In the genomic region with DNA sequence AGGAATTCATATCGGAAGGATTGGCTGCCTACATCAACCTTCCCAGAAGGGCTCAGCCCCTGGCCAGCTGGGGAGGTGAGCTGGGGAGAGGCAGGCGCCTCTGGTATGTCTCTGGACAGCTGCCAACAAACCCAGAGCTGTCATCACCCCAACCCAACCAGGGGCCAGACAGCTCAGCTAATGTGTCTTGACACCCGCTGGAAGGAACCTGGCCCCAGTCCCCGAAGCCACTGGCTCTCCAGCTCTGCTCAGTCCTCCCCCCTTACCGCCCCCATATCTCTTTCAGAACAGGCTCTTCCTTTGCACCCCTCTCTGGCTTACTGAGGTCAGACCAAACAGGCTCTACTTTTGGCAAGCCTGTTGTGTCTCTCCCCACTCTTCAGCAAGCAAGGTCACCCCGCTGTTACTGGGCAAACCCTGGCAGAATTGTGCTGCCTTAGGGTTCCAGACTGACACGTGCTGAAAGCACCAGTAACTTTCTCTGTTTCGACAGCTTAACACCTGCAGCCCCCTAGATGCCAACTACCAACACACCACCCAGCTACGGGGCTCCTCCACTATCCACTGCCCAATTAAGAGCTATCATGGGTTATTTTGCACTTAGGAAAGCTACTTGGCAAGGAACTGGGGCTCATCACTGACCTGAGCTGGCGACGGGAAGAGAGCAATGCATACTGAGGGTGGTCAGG, we compare ENCODE assay signal across 9 mouse cellular contexts. TPM values are rescaled to one million over a fixed set of nuclear protein-coding genes. Genes with fewer than 3 reads are reported as not detected.
DNase-seq lines count a peak whose midpoint lies in the region; ATAC-seq lines count a peak whose summit lies in the region.
"Had no signal": no experiment of that assay in that cellular context is flagged by ENCODE, and none has a peak within 500 bp of the region (broad histone marks: within the 10 kb centered on the region; RNA-seq: fewer than 3 reads in every experiment).

No protein-coding gene starts in this region.

- peak; percentile 85 for DNase-seq in lung, postnatal 10 days
- DNase-seq in left cerebral cortex, adult 8-10 months (ENCODE audit: low spot score in 2 of 2) = no peak
- no peak for DNase-seq in right cerebral cortex, adult 2 months (ENCODE audit: low spot score in 2 of 2)

- no peaks in the 10 kb centered on the region for H3K36me3 ChIP-seq in megakaryocyte, embryonic 14.5 days (replicated peaks; ENCODE audit: low read length)
- no peaks in the 10 kb centered on the region for H3K36me3 ChIP-seq in embryonic facial prominence, embryonic 15.5 days
- no peaks in the 10 kb centered on the region for H3K36me3 ChIP-seq in heart, embryonic 14.5 days (ENCODE audit: control insufficient read depth, insufficient read depth, low read length)
- H3K36me3 ChIP-seq: midbrain, embryonic 12.5 days had no signal

- H3K27me3 ChIP-seq in megakaryocyte, embryonic 14.5 days (replicated peaks) = peaks cover 29% of the 10 kb centered on the region
- H3K27me3 ChIP-seq in embryonic facial prominence, embryonic 15.5 days = no peaks in the 10 kb centered on the region
- no peaks in the 10 kb centered on the region for H3K27me3 ChIP-seq in heart, embryonic 14.5 days (ENCODE audit: control insufficient read depth, insufficient read depth, low read length)

- H3K4me1 ChIP-seq in megakaryocyte, embryonic 14.5 days = peaks cover 52% of the 10 kb centered on the region
- H3K4me1 ChIP-seq in embryonic facial prominence, embryonic 15.5 days = peaks cover 21% of the 10 kb centered on the region
- peaks cover 17 to 22% of the 10 kb centered on the region in 2 experiments for H3K4me1 ChIP-seq in heart, embryonic 14.5 days (ENCODE audit: control insufficient read depth in 2 of 2, insufficient read depth in 2 of 2, low read length in 2 of 2)

- H3K9me3 ChIP-seq in megakaryocyte, embryonic 14.5 days = peaks cover 13% of the 10 kb centered on the region
- H3K9me3 ChIP-seq in embryonic facial prominence, embryonic 15.5 days (replicated peaks) = no peaks in the 10 kb centered on the region
- H3K9me3 ChIP-seq in heart, embryonic 14.5 days (ENCODE audit: control insufficient read depth, low read length) = no peaks in the 10 kb centered on the region
- H3K9me3 ChIP-seq: midbrain, embryonic 12.5 days had no signal

- 45% methylated on average over 11 of the region's 11 CpGs for WGBS in embryonic facial prominence, embryonic 15.5 days
- WGBS in heart, embryonic 14.5 days = 12% methylated on average over 11 of the region's 11 CpGs

- no peak overlapping the region for H3K4me2 ChIP-seq in embryonic facial prominence, embryonic 15.5 days (replicated peaks)
- H3K4me2 ChIP-seq in heart, embryonic 14.5 days (ENCODE audit: low read length) = no peak overlapping the region
- H3K4me2 ChIP-seq: midbrain, embryonic 12.5 days had no signal

- no peak overlapping the region for H3K27ac ChIP-seq in embryonic facial prominence, embryonic 15.5 days (replicated peaks)
- peak overlapping the region; percentile 90 to 96 for H3K27ac ChIP-seq in heart, embryonic 14.5 days (replicated peaks in 1 of 2; ENCODE audit: control insufficient read depth in 1 of 2, insufficient read depth in 1 of 2, low read depth in 2 of 2, low read length in 2 of 2)
- H3K27ac ChIP-seq: midbrain, embryonic 12.5 days had no signal

- H3K4me3 ChIP-seq in megakaryocyte, embryonic 14.5 days (replicated peaks) = peak overlapping the region; percentile 73
- no peak overlapping the region for H3K4me3 ChIP-seq in embryonic facial prominence, embryonic 15.5 days (replicated peaks)
- no peak overlapping the region for H3K4me3 ChIP-seq in heart, embryonic 14.5 days (ENCODE audit: control insufficient read depth in 1 of 2, insufficient read depth in 1 of 2, low read depth in 1 of 2, low read length in 2 of 2)
- H3K4me3 ChIP-seq: midbrain, embryonic 12.5 days had no signal

- ATAC-seq in megakaryocyte, adult 5-6 weeks (ENCODE audit: poor library complexity, severe bottlenecking) = no peak
- ATAC-seq in embryonic facial prominence, embryonic 15.5 days (ENCODE audit: insufficient number of reproducible peaks, low FRiP score, low TSS enrichment, low read depth) = peak; percentile 76
- ATAC-seq in heart, embryonic 14.5 days (ENCODE audit: insufficient number of reproducible peaks, insufficient read depth, low FRiP score, low read depth) = peak; percentile 97
- ATAC-seq in erythroblast, adult 5-6 weeks (replicated peaks; ENCODE audit: low FRiP score, poor library complexity, severe bottlenecking) = no peak

- H3K9ac ChIP-seq in embryonic facial prominence, embryonic 15.5 days = no peak overlapping the region
- H3K9ac ChIP-seq in heart, embryonic 14.5 days (ENCODE audit: low read length) = no peak overlapping the region
- H3K9ac ChIP-seq: midbrain, embryonic 12.5 days had no signal

RNA-seq across cellular contexts. Expression of gene Slc1a7, which starts 5.9 kb away (rescaled TPM):
- polyA plus RNA-seq in megakaryocyte, embryonic 14.5 days (2012; ENCODE audit: insufficient read depth, low replicate concordance) = not detected in 2 replicates
- total RNA-seq in megakaryocyte, adult 5-6 weeks (2015) = not detected in 2 replicates
- total RNA-seq in megakaryocyte, adult 5-6 weeks (2017) = not detected in 2 replicates
- 0.12 and 0.16 TPM in 2 replicates for polyA plus RNA-seq in embryonic facial prominence, embryonic 15.5 days (2015; fragmentation: Nextera tagmentation; extraction: Ambion mirVana)
- polyA plus RNA-seq in heart, embryonic 14.5 days (2014; fragmentation: Nextera tagmentation; extraction: Ambion mirVana) = not detected in 2 replicates
- under 1 TPM in 3 of 4 experiments, not detected in 1; 0.24 to 0.42 (median 0.27) TPM for total RNA-seq in left cerebral cortex, adult 8-10 months (2022)
- not detected in 2 replicates for total RNA-seq in erythroblast, adult 5-6 weeks (2015; ENCODE audit: low replicate concordance)
- not detected in 2 replicates for total RNA-seq in erythroblast, adult 5-6 weeks (2017; ENCODE audit: low replicate concordance)
- polyA plus RNA-seq: midbrain, embryonic 12.5 days had no signal

RNA-seq across cellular contexts. Expression of gene Cpt2, which starts 38.8 kb away (rescaled TPM):
- polyA plus RNA-seq in megakaryocyte, embryonic 14.5 days (2012; ENCODE audit: insufficient read depth, low replicate concordance) = 74.4 and 828 TPM in 2 replicates
- 19.3 and 24.5 TPM in 2 replicates for total RNA-seq in megakaryocyte, adult 5-6 weeks (2015)
- 16.7 and 26.7 TPM in 2 replicates for total RNA-seq in megakaryocyte, adult 5-6 weeks (2017)
- 33.2 and 34.1 TPM in 2 replicates for polyA plus RNA-seq in embryonic facial prominence, embryonic 15.5 days (2015; fragmentation: Nextera tagmentation; extraction: Ambion mirVana)
- polyA plus RNA-seq in heart, embryonic 14.5 days (2014; fragmentation: Nextera tagmentation; extraction: Ambion mirVana) = 68.5 and 75.6 TPM in 2 replicates
- 10 to 100 TPM in 1 of 4 experiments, 1 to 10 TPM in 3; 5.8 to 11.3 (median 8.4) TPM for total RNA-seq in left cerebral cortex, adult 8-10 months (2022)
- total RNA-seq in erythroblast, adult 5-6 weeks (2015; ENCODE audit: low replicate concordance) = 4.4 and 14.2 TPM in 2 replicates
- 4.5 and 6.1 TPM in 2 replicates for total RNA-seq in erythroblast, adult 5-6 weeks (2017; ENCODE audit: low replicate concordance)

Comparison
In these comparisons a context has a peak if more than half of its experiments do, and no peak if none do; other contexts are left out.
1. ATAC-seq: peak in embryonic facial prominence, embryonic 15.5 days (single experiment) and heart, embryonic 14.5 days (single experiment); none in megakaryocyte, adult 5-6 weeks (single experiment) and erythroblast, adult 5-6 weeks (single experiment).